Mouse (Mus musculus) olfactory bulb, adult 2 months (tissue): ENCODE measurements around the gene Agl. TPM values are rescaled to one million over a fixed set of nuclear protein-coding genes. Genes with fewer than 3 reads are reported as not detected.
"Not testable (repeated sequence)": the region's sequence is repeated elsewhere in the genome, so short reads cannot be mapped to it uniquely, and the experiment has no call there.

Experiments
- H3K27ac ChIP-seq: fragments of 200-500 bp; 2 replicates; pipeline ENCODE4 v1.5.1; 2012; ENCODE audit warnings: low read depth, low read length; ENCODE audit not compliant: insufficient read depth
- H3K4me1 ChIP-seq: fragments of 200-500 bp; 2 replicates; pipeline ENCODE4 v1.6.1; 2012; ENCODE audit warnings: low read length; ENCODE audit not compliant: control insufficient read depth, insufficient read depth
- H3K4me3 ChIP-seq: fragments of 200-500 bp; 2 replicates; pipeline ENCODE4 v1.5.1; 2012; ENCODE audit warnings: mild to moderate bottlenecking, low read depth, low read length, moderate library complexity; ENCODE audit not compliant: insufficient read depth
- CTCF ChIP-seq: fragments of 200-500 bp; IDR thresholded peaks from 2 replicates; pipeline ENCODE4 v1.5.1; 2012; ENCODE audit warnings: low read depth, mild to moderate bottlenecking, low read length, moderate library complexity; ENCODE audit not compliant: insufficient read depth
- POLR2A ChIP-seq: fragments of 200-500 bp; IDR thresholded peaks from 2 replicates; pipeline ENCODE4 v1.6.1; 2012; ENCODE audit warnings: mild to moderate bottlenecking, low read depth, low read length, moderate library complexity; ENCODE audit not compliant: insufficient read depth
- WGBS: fragments of 180-500 bp; shearing (Covaris S2); methylation state at CpG from one replicate; pipeline ENCODE4 v1.1.7; 2018; 5-methylcytosine and 5-hydroxymethylcytosine counted together
- polyA plus RNA-seq: library from polyadenylated mRNA; stranded (reverse); fragments of >200 nt; gene quantifications from 2 replicates; pipeline ENCODE4 v1.2.4, GENCODE M21; 2012; ENCODE audit warnings: low replicate concordance; ENCODE audit not compliant: missing spikeins, insufficient read depth, insufficient read length

Gene Agl
- polyA plus RNA-seq, 1 experiment = not detected

GRCm38 (mm10) chr3:116826471-116827215 lies 18.7 kb upstream of the Agl start:
- WGBS = 84% methylated on average over 4 of the region's 4 CpGs
- TF ChIP-seq POLR2A = no peak
- TF ChIP-seq CTCF = no peak
- no peak overlapping the region for H3K4me3 ChIP-seq
- no peak overlapping the region for H3K27ac ChIP-seq
- no peaks in the 10 kb centered on the region for H3K4me1 ChIP-seq

GRCm38 (mm10) chr3:116817231-116817630 lies 9.3 kb upstream of the Agl start:
- WGBS = 97% methylated on average over 7 of the region's 7 CpGs
- H3K27ac ChIP-seq = no peak overlapping the region
- no peaks in the 10 kb centered on the region for H3K4me1 ChIP-seq
- H3K4me3 ChIP-seq = no peak overlapping the region
- TF ChIP-seq POLR2A (no peak), CTCF (no peak)

GRCm38 (mm10) chr3:116816674-116817215 lies 8.8 kb upstream of the Agl start:
- Histone ChIP-seq H3K4me1 (no peaks in the 10 kb centered on the region), H3K27ac (no peak overlapping the region), H3K4me3 (no peak overlapping the region)
- WGBS = 91% methylated on average over 3 of the region's 3 CpGs
- TF ChIP-seq POLR2A (no peak), CTCF (no peak)

GRCm38 (mm10) chr3:116815916-116816315 lies 8.0 kb upstream of the Agl start:
- Histone ChIP-seq H3K4me3 (no peak overlapping the region), H3K27ac (no peak overlapping the region), H3K4me1 (no peaks in the 10 kb centered on the region)
- TF ChIP-seq CTCF = no peak
- TF ChIP-seq POLR2A = no peak
- 77% methylated on average over 4 of the region's 4 CpGs for WGBS

GRCm38 (mm10) chr3:116815305-116815797 lies 7.4 kb upstream of the Agl start:
- no peak overlapping the region for H3K27ac ChIP-seq
- TF ChIP-seq CTCF = no peak
- no peak for TF ChIP-seq POLR2A
- no peak overlapping the region for H3K4me3 ChIP-seq
- 70% methylated on average over 6 of the region's 6 CpGs for WGBS
- H3K4me1 ChIP-seq = no peaks in the 10 kb centered on the region

- Histone ChIP-seq H3K4me3 (no peak overlapping the region), H3K4me1 (no peaks in the 10 kb centered on the region), H3K27ac (no peak overlapping the region)
- TF ChIP-seq CTCF (no peak), POLR2A (no peak)
- 95% methylated on average over 2 of the region's 2 CpGs for WGBS
Observed at GRCm38 (mm10) chr3:116812946-116813345, 5.0 kb upstream of the Agl start.

- H3K4me1 ChIP-seq, H3K27ac ChIP-seq, H3K4me3 ChIP-seq: not testable (repeated sequence)
- WGBS = 91% methylated on average over 6 of the region's 6 CpGs
Observed at GRCm38 (mm10) chr3:116810351-116810750, 2.4 kb upstream of the Agl start.

GRCm38 (mm10) chr3:116809221-116809620 lies 1.3 kb upstream of the Agl start:
- no peak overlapping the region for H3K4me3 ChIP-seq
- TF ChIP-seq POLR2A (no peak), CTCF (no peak)
- 96% methylated on average over 6 of the region's 6 CpGs for WGBS
- no peak overlapping the region for H3K27ac ChIP-seq
- H3K4me1 ChIP-seq = no peaks in the 10 kb centered on the region

- TF ChIP-seq CTCF (no peak), POLR2A (peak; percentile 8; the same call in 1 of the 2 replicates)
- WGBS = 69% methylated on average over 10 of the region's 10 CpGs
- no peaks in the 10 kb centered on the region for H3K4me1 ChIP-seq
- H3K27ac ChIP-seq = no peak overlapping the region
- peak overlapping the region; percentile 53 for H3K4me3 ChIP-seq
Observed at GRCm38 (mm10) chr3:116808507-116809217, 696 bp upstream of the Agl start.
